Mouse (Mus musculus): ENCODE measurements around the gene Ftl1. TPM values are rescaled to one million over a fixed set of nuclear protein-coding genes. Genes with fewer than 3 reads are reported as not detected.
A peak's percentile ranks its signal among the peaks of the same experiment; 100 is the strongest.

Ftl1 gene
- polyA plus RNA-seq, 1 experiment from 2014 or later: 6,089 TPM

- Histone ChIP-seq H3K4me2 (replicated peaks) (peak within 1 kb of the TSS; percentile 24; the same call in 1 of the 2 replicates), H3K4me1 (peaks cover 39% of the 10 kb centered on the region), H3K27ac (no peak within 1 kb of the TSS), H3K36me3 (peaks cover 19% of the 10 kb centered on the region), H3K9ac (no peak within 1 kb of the TSS; the same call in 1 of the 2 replicates), H3K4me3 (no peak within 1 kb of the TSS), H3K27me3 (no peaks in the 10 kb centered on the region), H3K9me3 (replicated peaks) (no peaks in the 10 kb centered on the region)
- WGBS: 28% methylated on average over 19 of the region's 19 CpGs
- ATAC-seq (ENCODE audit: low FRiP score): no peak
Measured at GRCm38 (mm10) chr7:45437521-45438276, 22.0 kb downstream of the Ftl1 start, which contains the start of gene Ruvbl2. Gene Ruvbl2, minus strand, starts transcription at chr7:45438096.

- WGBS: 25% methylated on average over 6 of the region's 6 CpGs
- Histone ChIP-seq H3K4me2 (replicated peaks) (0 out of 2 replicates have a peak overlapping the region, but pooled peaks have one; percentile 24), H3K9ac (no peak overlapping the region; the same call in 1 of the 2 replicates)
Measured at GRCm38 (mm10) chr7:45437046-45437445, 22.6 kb downstream of the Ftl1 start.

GRCm38 (mm10) chr7:45436444-45436843, 23.2 kb downstream of the Ftl1 start:
- Histone ChIP-seq H3K27ac (no peak overlapping the region), H3K4me1 (peaks cover 43% of the 10 kb centered on the region), H3K9me3 (replicated peaks) (no peaks in the 10 kb centered on the region), H3K9ac (no peak overlapping the region), H3K27me3 (no peaks in the 10 kb centered on the region), H3K36me3 (peaks cover 21% of the 10 kb centered on the region), H3K4me3 (no peak overlapping the region), H3K4me2 (replicated peaks) (no peak overlapping the region; the same call in 1 of the 2 replicates)
- 93% methylated on average over 5 of the region's 5 CpGs for WGBS
- ATAC-seq (ENCODE audit: low FRiP score): no peak

More at GRCm38 (mm10) chr7:45437046-45437445, 22.6 kb downstream of the Ftl1 start:
- no peaks in the 10 kb centered on the region for H3K27me3 ChIP-seq
- no peak for ATAC-seq (ENCODE audit: low FRiP score)
- H3K4me3 ChIP-seq: no peak overlapping the region
- no peaks in the 10 kb centered on the region for H3K9me3 ChIP-seq (replicated peaks)
- H3K36me3 ChIP-seq: peaks cover 15% of the 10 kb centered on the region
- peaks cover 41% of the 10 kb centered on the region for H3K4me1 ChIP-seq
- no peak overlapping the region for H3K27ac ChIP-seq

DNA sequence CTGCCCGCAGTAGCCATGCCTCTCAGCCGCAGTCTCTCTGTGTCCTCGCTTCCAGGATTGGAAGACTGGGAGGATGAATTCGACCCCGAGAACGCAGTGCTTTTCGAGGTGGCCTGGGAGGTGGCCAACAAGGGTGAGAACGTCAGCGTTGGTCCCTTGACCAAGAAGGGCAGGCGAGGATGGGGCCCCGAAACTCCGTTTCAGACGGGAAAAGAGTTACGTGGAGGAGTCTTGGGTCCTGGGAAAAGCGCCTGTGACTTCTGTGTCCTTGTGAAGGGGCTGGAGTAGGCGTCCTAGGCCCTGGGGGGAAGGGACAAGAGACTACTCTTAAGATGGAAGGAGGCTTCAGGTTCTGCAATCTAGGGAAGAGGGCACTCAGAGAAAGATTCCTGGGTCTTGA, 24.6 kb downstream of the Ftl1 start:
- Histone ChIP-seq H3K27ac (peak overlapping the region; percentile 14; the same call in 1 of the 2 replicates), H3K4me3 (peak overlapping the region; percentile 88), H3K27me3 (no peaks in the 10 kb centered on the region), H3K9me3 (replicated peaks) (no peaks in the 10 kb centered on the region), H3K4me1 (peaks cover 44% of the 10 kb centered on the region), H3K36me3 (peaks cover 26% of the 10 kb centered on the region), H3K4me2 (replicated peaks) (peak overlapping the region; percentile 99), H3K9ac (peak overlapping the region; percentile 62)
- ATAC-seq (ENCODE audit: low FRiP score): no peak
- WGBS: 5% methylated on average over 16 of the region's 16 CpGs

- peak within 1 kb of the TSS; percentile 89 for H3K9ac ChIP-seq
- H3K4me2 ChIP-seq (replicated peaks): peak within 1 kb of the TSS; percentile 99
- H3K9me3 ChIP-seq (replicated peaks): no peaks in the 10 kb centered on the region
- H3K4me3 ChIP-seq: peak within 1 kb of the TSS; percentile 88
- H3K27ac ChIP-seq: peak within 1 kb of the TSS; percentile 92
- no peaks in the 10 kb centered on the region for H3K27me3 ChIP-seq
- H3K4me1 ChIP-seq: peaks cover 44% of the 10 kb centered on the region
- WGBS: under 1% methylated on average over 45 of the region's 45 CpGs
- peak; percentile 97 for ATAC-seq (ENCODE audit: low FRiP score)
- H3K36me3 ChIP-seq: peaks cover 27% of the 10 kb centered on the region
Measured at GRCm38 (mm10) chr7:45434203-45435015, 25.3 kb downstream of the Ftl1 start, which contains the start of gene Gys1. Gene Gys1, plus strand, starts transcription at chr7:45434844.

DNA sequence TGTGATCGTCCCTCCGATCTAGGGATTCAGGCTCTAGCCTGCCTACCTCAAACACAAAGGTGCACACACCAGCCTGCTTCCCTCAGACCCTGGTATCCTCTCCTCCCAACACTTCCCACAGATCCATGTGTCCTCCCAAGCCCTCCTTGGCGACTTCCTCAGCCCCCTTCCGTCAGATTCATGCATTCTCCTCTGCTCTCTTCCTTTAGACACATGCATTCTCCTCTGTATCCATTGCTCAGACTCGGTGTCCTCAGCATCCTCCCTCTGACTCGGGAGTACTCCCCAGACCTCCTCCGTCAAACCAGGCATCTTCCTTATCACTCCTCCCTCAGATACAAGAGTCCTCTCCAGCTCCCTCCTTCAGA, 25.9 kb downstream of the Ftl1 start:
- Histone ChIP-seq H3K27me3 (no peaks in the 10 kb centered on the region), H3K27ac (peak overlapping the region; percentile 92), H3K4me2 (replicated peaks) (peak overlapping the region; percentile 99), H3K4me3 (peak overlapping the region; percentile 88), H3K9ac (peak overlapping the region; percentile 89), H3K9me3 (replicated peaks) (no peaks in the 10 kb centered on the region), H3K4me1 (peaks cover 44% of the 10 kb centered on the region), H3K36me3 (peaks cover 33% of the 10 kb centered on the region)
- no peak; the same call in 1 of the 2 replicates for ATAC-seq (ENCODE audit: low FRiP score)
- 1% methylated on average over 7 of the region's 7 CpGs for WGBS

GRCm38 (mm10) chr7:45426556-45426955, 33.1 kb downstream of the Ftl1 start:
- Histone ChIP-seq H3K36me3 (peaks cover 94% of the 10 kb centered on the region), H3K4me3 (no peak overlapping the region), H3K4me1 (0 out of 2 replicates have a peak, but pooled peaks cover 3% of the 10 kb centered on the region), H3K4me2 (replicated peaks) (no peak overlapping the region), H3K9ac (no peak overlapping the region), H3K27ac (no peak overlapping the region), H3K9me3 (replicated peaks) (no peaks in the 10 kb centered on the region), H3K27me3 (peaks cover under 1% of the 10 kb centered on the region)
- ATAC-seq (ENCODE audit: low FRiP score): no peak
- 96% methylated on average over 8 of the region's 8 CpGs for WGBS

DNA sequence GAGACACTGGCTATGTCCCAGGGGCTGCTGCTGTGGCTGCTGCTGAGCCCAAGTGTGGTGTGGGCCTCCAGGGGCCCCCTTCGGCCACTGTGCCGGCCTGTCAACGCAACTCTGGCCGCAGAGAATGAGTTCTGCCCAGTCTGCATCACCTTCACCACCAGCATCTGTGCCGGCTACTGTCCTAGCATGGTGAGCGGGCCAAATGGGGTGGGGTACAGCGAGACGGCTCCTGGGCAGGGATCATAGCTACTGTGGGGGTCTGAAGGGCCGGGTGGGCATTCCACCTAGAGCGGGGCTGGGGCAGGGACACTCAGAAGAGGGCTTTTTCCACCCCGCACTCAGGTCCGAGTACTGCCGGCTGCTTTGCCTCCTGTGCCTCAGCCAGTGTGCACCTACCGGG, 38.5 kb downstream of the Ftl1 start:
- H3K9ac ChIP-seq: no peak overlapping the region
- peaks cover 54% of the 10 kb centered on the region for H3K27me3 ChIP-seq
- no peak for ATAC-seq (ENCODE audit: low FRiP score)
- H3K4me2 ChIP-seq (replicated peaks): no peak overlapping the region
- peaks cover 5% of the 10 kb centered on the region; the same call in 1 of the 2 replicates for H3K4me1 ChIP-seq
- H3K36me3 ChIP-seq: peaks cover 56% of the 10 kb centered on the region
- no peak overlapping the region for H3K27ac ChIP-seq
- H3K9me3 ChIP-seq (replicated peaks): no peaks in the 10 kb centered on the region
- H3K4me3 ChIP-seq: no peak overlapping the region
- WGBS: 89% methylated on average over 14 of the region's 14 CpGs

DNA sequence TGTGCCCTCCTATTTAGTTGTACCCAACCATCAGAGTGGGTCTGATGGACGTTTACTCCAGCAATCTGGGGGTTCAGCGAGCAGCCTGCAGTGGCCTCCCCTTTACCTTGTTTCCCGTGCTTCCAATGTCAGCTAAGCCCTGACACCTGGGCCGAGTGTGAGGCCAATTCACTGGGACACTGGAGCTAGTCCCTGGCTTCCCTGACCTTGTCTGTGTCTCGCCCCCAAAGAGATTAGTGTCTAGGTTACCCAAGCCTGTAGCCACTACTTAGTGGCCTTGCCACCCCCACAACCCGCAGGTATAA, 39.1 kb downstream of the Ftl1 start, which contains the start of gene Lhb:
Gene Lhb, plus strand, starts transcription at position 206 of the 305 bp plus-strand sequence.
- no peak for ATAC-seq (ENCODE audit: low FRiP score)
- H3K9me3 ChIP-seq (replicated peaks): no peaks in the 10 kb centered on the region
- peaks cover 5% of the 10 kb centered on the region; the same call in 1 of the 2 replicates for H3K4me1 ChIP-seq
- H3K4me2 ChIP-seq (replicated peaks): no peak within 1 kb of the TSS
- peaks cover 61% of the 10 kb centered on the region for H3K27me3 ChIP-seq
- no peak within 1 kb of the TSS for H3K27ac ChIP-seq
- no peak within 1 kb of the TSS for H3K4me3 ChIP-seq
- WGBS: 58% methylated on average over 6 of the region's 6 CpGs
- H3K9ac ChIP-seq: no peak within 1 kb of the TSS
- peaks cover 51% of the 10 kb centered on the region for H3K36me3 ChIP-seq

DNA sequence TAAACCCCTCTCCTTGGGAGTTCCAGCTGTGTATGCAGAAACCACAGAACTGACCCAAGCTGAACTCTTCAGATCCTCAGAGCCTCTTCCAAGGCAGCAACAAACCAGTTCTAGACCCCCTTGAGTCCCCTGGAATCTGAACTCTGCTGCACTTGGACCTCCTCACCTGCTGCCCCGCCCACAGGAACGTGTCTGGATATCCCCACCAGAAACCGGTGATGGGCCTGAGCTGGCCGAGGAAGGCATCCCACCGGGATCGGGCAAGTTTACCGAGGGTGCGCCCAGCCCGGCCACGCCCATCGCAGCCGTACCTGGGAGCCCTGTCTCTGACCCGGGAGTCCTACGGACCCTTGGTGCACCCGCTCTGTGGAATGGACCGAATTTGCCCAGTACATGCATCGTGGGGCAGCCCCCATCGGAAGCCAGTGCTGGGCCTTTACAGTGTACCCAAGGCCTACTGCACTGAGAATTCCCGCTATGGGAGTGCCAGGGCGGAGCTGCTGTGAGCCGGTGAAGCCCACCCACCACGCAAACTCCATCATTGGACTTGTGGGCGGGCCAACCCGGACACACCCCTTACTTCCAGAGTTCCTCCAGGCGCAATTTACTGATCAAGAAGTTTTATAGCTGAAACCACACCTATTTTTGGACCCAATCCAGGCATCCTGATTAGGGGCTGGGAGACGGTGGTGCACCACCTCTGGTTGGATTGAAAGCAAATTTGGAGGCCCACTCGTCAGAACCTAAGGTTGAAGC, 39.6 kb downstream of the Ftl1 start:
- Histone ChIP-seq H3K27me3 (peaks cover 66% of the 10 kb centered on the region), H3K4me3 (no peak overlapping the region), H3K9me3 (replicated peaks) (no peaks in the 10 kb centered on the region), H3K36me3 (peaks cover 46% of the 10 kb centered on the region), H3K27ac (no peak overlapping the region), H3K9ac (no peak overlapping the region), H3K4me1 (peaks cover 5% of the 10 kb centered on the region; the same call in 1 of the 2 replicates), H3K4me2 (replicated peaks) (no peak overlapping the region)
- no peak for ATAC-seq (ENCODE audit: low FRiP score)
- WGBS: 16% methylated on average over 27 of the region's 27 CpGs

DNA sequence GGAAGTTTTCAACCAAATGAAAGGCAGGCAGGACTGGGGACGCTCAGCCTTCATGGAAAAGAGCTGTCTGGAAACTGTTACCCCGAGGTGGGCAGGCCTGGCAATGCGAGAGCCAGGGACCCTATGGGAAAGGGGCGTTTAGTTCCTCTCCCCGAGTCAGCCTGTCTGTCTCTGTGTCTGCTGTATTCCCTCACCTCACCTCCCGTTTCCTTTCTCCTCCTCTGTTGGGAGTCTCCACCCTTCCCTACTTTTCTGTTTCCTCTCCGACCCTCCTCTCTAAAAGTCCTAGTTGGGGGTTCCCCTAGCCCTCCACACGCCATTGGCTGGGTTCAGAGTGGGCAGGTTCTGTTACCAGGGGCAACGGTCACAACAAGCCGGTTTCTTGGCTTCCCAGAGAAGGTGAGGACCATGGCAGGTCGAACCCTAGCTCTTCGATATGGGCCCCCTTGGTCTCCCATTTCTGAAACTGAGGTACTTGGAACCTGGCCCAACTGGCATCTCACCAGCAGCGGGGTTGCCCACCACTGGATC, 41.7 kb downstream of the Ftl1 start:
- 10% methylated on average over 13 of the region's 13 CpGs for WGBS
- peaks cover 17% of the 10 kb centered on the region for H3K4me1 ChIP-seq
- no peak overlapping the region for H3K27ac ChIP-seq
- H3K9me3 ChIP-seq (replicated peaks): no peaks in the 10 kb centered on the region
- H3K27me3 ChIP-seq: peaks cover 86% of the 10 kb centered on the region
- no peak overlapping the region for H3K9ac ChIP-seq
- peaks cover 26% of the 10 kb centered on the region for H3K36me3 ChIP-seq
- no peak overlapping the region for H3K4me2 ChIP-seq (replicated peaks)
- no peak overlapping the region for H3K4me3 ChIP-seq
- ATAC-seq (ENCODE audit: low FRiP score): no peak

Measured in hindbrain, embryonic 12.5 days (tissue).